Mouse (Mus musculus) right cerebral cortex, adult 18-20 months (tissue): ENCODE data around the gene Kat5.

Experiments
- DNase-seq: peaks from one replicate; pipeline ENCODE4 v3.0.0; 2022; ENCODE audit warnings: mixed read lengths

The Kat5 gene

GRCm38 (mm10) chr19:5570353-5571246 lies 39.4 kb downstream of the Kat5 start:
- no peak for DNase-seq

DNA sequence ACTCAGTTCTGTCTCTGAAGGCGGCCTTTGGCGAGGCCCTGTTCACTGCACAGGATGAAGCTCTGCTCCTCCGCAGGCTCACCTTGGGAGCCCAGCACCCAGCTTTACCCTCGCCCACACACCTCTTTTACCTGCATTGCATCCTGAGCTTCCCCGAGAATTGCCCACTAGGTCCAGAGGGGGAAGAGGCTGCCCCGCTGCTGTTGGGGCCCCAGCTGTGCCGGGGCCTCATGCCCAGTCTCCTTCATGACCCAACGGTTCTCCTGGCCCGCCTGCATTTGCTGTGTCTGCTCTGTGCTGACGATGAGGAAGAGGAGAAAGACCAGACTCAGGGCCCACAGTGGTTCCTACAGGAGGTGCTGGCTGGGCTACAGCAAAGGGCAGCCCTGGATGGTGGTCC lies 40.5 kb downstream of the Kat5 start:
- no peak for DNase-seq

- DNase-seq: peak; percentile 72
Observed at GRCm38 (mm10) chr19:5568470-5569140, 41.4 kb downstream of the Kat5 start.

DNA sequence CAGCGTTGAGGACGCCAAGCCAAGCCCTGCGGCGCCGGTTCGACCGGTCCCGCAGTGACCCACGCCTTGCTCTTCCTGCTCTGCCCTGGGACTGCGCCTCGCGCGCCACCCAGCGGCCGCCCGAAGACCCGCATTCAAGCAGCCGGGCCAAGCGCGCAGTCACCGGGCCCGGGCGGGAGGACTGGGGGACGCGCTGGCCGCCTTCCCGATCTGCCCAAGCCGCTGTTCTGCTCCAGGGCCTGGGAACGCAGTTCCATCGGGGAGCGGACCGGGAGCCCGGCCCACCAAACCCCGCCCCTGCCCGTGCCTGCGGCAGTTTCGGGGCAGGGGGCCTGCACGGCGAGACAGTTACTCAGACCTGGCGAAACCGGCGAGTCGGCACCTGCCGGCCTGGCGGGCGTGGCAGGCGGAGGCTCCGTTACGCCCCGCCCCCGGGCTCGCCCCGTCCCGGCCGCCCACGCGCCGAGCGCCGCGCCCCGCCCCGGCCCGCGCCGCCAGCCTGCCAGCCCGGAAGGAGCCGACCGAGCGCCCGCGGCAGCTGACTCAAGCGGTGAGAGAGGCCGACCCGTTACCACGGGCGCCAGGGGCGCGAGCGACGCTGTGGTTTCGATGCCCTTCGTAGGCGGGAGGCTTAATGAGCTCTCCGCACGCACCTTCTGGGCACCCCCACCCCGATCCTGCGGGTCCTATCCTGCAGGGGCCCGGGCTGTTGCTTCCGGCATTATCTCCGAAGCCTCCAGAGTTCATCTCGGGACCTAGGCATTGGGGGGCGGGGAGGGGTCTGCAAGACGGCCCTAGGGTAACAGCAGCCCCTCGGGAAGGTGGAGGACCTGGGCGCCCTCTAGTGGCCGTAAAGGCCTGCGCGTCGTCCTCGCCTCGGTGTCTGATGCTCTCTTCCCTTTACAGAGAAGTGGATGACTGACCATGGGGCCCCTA lies 42.2 kb downstream of the Kat5 start, which contains the start of gene Ap5b1:
Gene Ap5b1, plus strand, starts transcription at position 492 of the 936 bp plus-strand sequence.
- peak; percentile 87 for DNase-seq

DNA sequence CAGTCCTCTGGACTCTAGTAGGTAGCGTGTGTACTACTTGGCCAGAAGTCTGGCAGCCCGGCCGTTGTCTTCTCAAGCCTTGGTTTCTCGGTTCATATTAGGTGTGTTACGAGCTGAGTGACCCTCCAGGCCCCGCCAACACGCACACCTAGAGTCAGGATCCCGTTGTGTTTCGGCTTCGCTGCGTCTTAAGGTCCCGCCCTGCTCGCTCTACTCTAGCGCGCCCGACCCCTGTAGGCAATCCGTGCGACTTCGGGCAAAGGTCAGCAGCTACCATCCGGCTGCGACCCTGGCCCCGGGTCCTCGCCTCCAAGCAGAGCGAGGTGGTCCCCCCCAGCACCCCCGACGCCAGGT lies 42.9 kb downstream of the Kat5 start:
- no peak for DNase-seq

- no peak for DNase-seq
Observed at GRCm38 (mm10) chr19:5566316-5566715, 43.7 kb downstream of the Kat5 start.

- DNase-seq: no peak
Observed at GRCm38 (mm10) chr19:5562776-5563175, 47.3 kb downstream of the Kat5 start.

DNA sequence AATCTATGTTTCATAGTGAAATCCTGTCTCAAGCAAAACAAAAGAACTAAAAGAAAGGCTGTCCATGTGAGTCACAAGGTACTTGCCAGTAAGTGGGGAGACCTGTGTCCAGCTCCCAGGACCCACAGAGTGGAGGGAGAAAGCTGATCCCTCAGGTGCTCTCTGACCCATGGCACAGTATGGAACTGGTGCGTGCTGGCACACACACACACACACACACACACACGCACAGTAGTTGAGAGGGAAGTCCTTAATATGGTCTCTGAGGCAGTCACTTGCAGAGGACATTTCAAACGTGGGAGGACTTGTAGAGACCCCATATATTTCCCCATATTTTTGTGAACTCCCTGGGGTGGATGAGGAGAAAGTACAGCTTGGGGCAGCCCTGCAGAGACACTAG lies 48.2 kb downstream of the Kat5 start:
- DNase-seq: no peak

- DNase-seq: no peak
Observed at GRCm38 (mm10) chr19:5561252-5561790, 48.7 kb downstream of the Kat5 start.

- DNase-seq: no peak
Observed at GRCm38 (mm10) chr19:5560457-5561041, 49.5 kb downstream of the Kat5 start, which contains the start of gene Ovol1. Gene Ovol1 (minus strand): TSS chr19:5560646.

DNA sequence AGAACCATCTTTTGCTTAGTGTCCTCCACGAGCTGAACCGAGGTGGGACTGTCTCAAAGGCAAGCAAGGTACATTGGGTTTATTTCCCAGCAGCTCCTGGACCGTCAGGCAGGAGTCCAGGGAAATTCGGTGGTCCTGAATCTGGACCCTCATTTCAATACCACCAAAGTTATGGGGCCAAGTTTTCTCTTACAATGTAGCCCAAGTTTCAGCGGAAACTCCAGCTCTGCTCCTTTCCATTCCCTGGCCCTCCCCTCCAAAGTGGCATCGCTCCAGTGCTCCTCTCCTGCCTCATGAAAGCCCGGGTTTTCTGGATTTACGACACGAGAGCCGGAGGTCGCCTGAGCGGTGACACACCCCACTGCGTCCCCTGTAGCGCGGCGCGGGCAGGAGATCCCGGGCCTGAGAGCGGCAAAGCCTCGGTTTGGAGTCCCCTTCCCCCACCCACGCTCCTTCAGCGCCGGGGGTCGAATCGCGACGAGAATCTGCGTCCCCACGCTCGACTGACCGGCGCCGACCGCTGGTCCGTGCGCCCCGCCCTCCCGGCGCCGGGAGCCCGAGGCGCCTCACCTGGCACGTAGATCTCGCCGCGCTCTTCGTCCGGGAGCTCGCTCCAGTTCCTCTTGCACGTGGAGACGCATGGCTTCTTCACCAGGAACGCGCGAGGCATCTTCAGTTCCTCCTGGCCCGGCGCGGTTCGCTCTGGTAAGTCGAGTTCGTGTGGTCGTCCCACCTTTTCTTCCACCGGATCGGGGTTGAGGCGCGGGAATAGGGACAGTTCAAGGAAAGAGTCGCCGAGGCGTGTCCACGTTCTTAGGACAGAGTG lies 50.2 kb downstream of the Kat5 start:
- no peak for DNase-seq

GRCm38 (mm10) chr19:5559229-5559628 lies 50.8 kb downstream of the Kat5 start:
- DNase-seq: no peak

DNA sequence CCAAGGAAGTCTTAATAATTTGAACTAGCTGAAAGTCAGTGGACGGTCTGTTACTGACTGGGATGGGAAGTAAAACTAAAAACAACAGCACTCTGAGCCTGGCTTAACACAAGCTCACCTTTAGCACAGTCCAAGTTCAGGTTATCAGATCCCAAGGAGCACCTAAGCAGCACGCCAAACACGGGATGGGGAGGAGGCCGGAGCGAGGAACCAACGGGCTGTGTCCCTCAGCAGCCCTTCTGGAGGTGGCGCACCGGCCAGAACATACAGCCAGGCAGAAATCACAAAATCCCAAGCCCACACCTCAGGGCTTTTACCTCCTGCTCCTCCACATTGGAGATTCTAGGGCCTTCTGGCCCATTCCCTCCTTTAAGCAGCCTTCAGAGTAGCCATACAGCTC lies 51.3 kb downstream of the Kat5 start:
- DNase-seq: no peak

GRCm38 (mm10) chr19:5558169-5558568 lies 51.9 kb downstream of the Kat5 start:
- DNase-seq: no peak

DNA sequence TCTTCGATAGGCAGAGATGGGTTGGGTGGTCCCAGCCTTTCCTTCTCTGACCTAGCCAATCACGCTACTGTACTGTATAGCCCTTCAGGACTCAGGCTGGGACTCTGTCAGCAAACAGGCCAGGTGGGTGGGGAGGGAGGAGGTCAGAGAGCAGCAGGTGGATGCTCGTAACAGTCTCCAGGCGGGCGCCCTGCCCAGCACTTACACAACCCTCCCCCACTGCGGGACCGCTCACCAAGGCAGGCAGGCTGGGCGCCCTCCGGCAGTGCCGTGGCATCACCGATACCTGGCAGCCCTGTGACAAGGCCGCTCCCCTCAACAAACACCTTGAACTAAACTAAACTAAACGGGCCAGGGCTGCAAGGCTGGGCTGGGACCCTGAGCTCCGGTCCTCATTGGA lies 55.8 kb downstream of the Kat5 start:
- DNase-seq: no peak

GRCm38 (mm10) chr19:5553802-5554201 lies 56.2 kb downstream of the Kat5 start:
- DNase-seq: no peak
